Mouse (Mus musculus): ENCODE measurements around the gene Xrcc1.

- TF ChIP-seq GATA1 (IDR thresholded peaks at IDR 0.05; ENCODE audit: borderline replicate concordance, low read length) (no peak), FLI1 (IDR thresholded peaks at IDR 0.05; ENCODE audit: low read length) (no peak)
These were observed 40.0 kb upstream of the Xrcc1 start for GRCm38 (mm10) chr7:24506065-24506459.
